Mouse (Mus musculus): ENCODE results near the gene Nae1. TPM values are rescaled to one million over a fixed set of nuclear protein-coding genes. Genes with fewer than 3 reads are reported as not detected.

Nae1 gene
- polyA plus RNA-seq, 1 experiment from 2014 or later, result 135 TPM

- WGBS, result 81% methylated on average over 8 of the region's 8 CpGs
- Histone ChIP-seq H3K36me3 (no peaks in the 10 kb centered on the region), H3K27me3 (peaks cover 60% of the 10 kb centered on the region), H3K9ac (replicated peaks) (no peak overlapping the region), H3K27ac (no peak overlapping the region), H3K4me1 (replicated peaks) (peaks cover 11% of the 10 kb centered on the region), H3K9me3 (no peaks in the 10 kb centered on the region), H3K4me2 (no peak overlapping the region), H3K4me3 (replicated peaks) (no peak overlapping the region)
- no peak for ATAC-seq (ENCODE audit: insufficient number of reproducible peaks, insufficient read depth, low FRiP score, low TSS enrichment, low read depth)
These were observed 9.1 kb upstream of the Nae1 start for GRCm38 (mm10) chr8:104543440-104544045.

DNA sequence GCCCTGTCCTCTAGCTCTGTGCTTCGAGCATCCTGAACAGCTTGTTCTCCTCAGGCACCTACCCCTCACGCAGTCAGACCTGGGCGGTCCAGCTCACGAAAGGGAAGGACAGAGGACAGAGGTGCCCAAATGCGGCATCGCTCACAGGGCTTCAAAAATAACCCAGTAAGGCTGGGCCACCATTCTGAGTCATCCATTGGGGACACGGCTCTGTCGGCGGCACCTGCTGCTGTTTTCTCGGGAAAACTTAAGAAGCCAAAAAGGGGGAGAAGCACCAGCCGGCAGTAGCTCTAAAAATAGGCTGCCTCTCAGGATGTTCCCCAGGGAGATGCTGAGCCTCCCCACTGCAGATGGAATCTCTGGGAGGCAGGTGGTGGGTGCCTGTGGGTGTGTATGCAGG, 7.7 kb upstream of the Nae1 start:
- Histone ChIP-seq H3K27ac (no peak overlapping the region), H3K27me3 (peaks cover 67% of the 10 kb centered on the region), H3K9me3 (no peaks in the 10 kb centered on the region), H3K4me3 (replicated peaks) (no peak overlapping the region), H3K4me1 (replicated peaks) (peaks cover 11% of the 10 kb centered on the region), H3K4me2 (no peak overlapping the region), H3K9ac (replicated peaks) (no peak overlapping the region), H3K36me3 (no peaks in the 10 kb centered on the region)
- 15% methylated on average over 11 of the region's 11 CpGs for WGBS
- no peak for ATAC-seq (ENCODE audit: insufficient number of reproducible peaks, insufficient read depth, low FRiP score, low TSS enrichment, low read depth)

- no peak for ATAC-seq (ENCODE audit: insufficient number of reproducible peaks, insufficient read depth, low FRiP score, low TSS enrichment, low read depth)
- peaks cover 11% of the 10 kb centered on the region for H3K4me1 ChIP-seq (replicated peaks)
- H3K9me3 ChIP-seq, result no peaks in the 10 kb centered on the region
- WGBS, result 15% methylated on average over 8 of the region's 8 CpGs
- H3K36me3 ChIP-seq, result no peaks in the 10 kb centered on the region
- H3K4me2 ChIP-seq, result peak overlapping the region; percentile 81
- peak overlapping the region; percentile 50 for H3K4me3 ChIP-seq (replicated peaks)
- peaks cover 68% of the 10 kb centered on the region for H3K27me3 ChIP-seq
- no peak overlapping the region for H3K9ac ChIP-seq (replicated peaks)
- no peak overlapping the region for H3K27ac ChIP-seq
These were observed 7.1 kb upstream of the Nae1 start for GRCm38 (mm10) chr8:104541515-104541880.

- Histone ChIP-seq H3K27me3 (peaks cover 68% of the 10 kb centered on the region), H3K4me3 (replicated peaks) (peak overlapping the region; percentile 50), H3K27ac (no peak overlapping the region), H3K9ac (replicated peaks) (peak overlapping the region; percentile 54), H3K9me3 (no peaks in the 10 kb centered on the region), H3K36me3 (no peaks in the 10 kb centered on the region), H3K4me2 (peak overlapping the region; percentile 81), H3K4me1 (replicated peaks) (peaks cover 11% of the 10 kb centered on the region)
- peak; percentile 17; the same call in 1 of the 2 replicates for ATAC-seq (ENCODE audit: insufficient number of reproducible peaks, insufficient read depth, low FRiP score, low TSS enrichment, low read depth)
- under 1% methylated on average over 76 of the region's 76 CpGs for WGBS
These were observed 6.5 kb upstream of the Nae1 start for GRCm38 (mm10) chr8:104540710-104541514.

DNA sequence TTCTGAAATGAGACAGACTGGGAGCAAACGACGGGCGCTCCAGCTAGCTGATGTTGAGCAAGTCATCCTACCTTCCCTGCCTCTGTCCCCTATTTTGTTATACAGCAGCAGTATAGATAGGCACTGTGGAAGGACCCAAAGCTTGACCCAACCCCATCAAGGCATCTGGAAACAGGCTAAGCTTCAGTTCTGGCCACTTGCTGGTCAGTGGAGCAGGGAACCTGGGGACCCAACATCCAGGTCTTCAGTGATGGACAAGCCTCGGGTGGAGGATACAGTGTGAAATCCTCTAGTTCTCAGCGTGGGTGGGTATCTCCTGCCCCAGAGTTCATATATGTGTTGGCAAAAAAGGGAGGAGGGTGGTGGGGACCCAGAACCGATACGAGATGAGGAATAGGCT, 5.8 kb upstream of the Nae1 start:
- 31% methylated on average over 7 of the region's 7 CpGs for WGBS
- Histone ChIP-seq H3K9ac (replicated peaks) (no peak overlapping the region), H3K4me3 (replicated peaks) (peak overlapping the region; percentile 50), H3K4me1 (replicated peaks) (peaks cover 14% of the 10 kb centered on the region), H3K4me2 (peak overlapping the region; percentile 81), H3K27ac (no peak overlapping the region), H3K9me3 (no peaks in the 10 kb centered on the region), H3K36me3 (no peaks in the 10 kb centered on the region), H3K27me3 (peaks cover 68% of the 10 kb centered on the region)
- ATAC-seq (ENCODE audit: insufficient number of reproducible peaks, insufficient read depth, low FRiP score, low TSS enrichment, low read depth), result no peak

- H3K36me3 ChIP-seq, result no peaks in the 10 kb centered on the region
- H3K9me3 ChIP-seq, result no peaks in the 10 kb centered on the region
- H3K27ac ChIP-seq, result no peak overlapping the region
- no peak overlapping the region for H3K4me3 ChIP-seq (replicated peaks)
- no peak overlapping the region for H3K9ac ChIP-seq (replicated peaks)
- ATAC-seq (ENCODE audit: insufficient number of reproducible peaks, insufficient read depth, low FRiP score, low TSS enrichment, low read depth), result no peak
- peaks cover 68% of the 10 kb centered on the region for H3K27me3 ChIP-seq
- H3K4me2 ChIP-seq, result no peak overlapping the region
- WGBS, result 93% methylated on average over 2 of the region's 2 CpGs
- H3K4me1 ChIP-seq (replicated peaks), result peaks cover 20% of the 10 kb centered on the region
These were observed 5.1 kb upstream of the Nae1 start for GRCm38 (mm10) chr8:104539566-104539965.

GRCm38 (mm10) chr8:104538896-104539295, 4.5 kb upstream of the Nae1 start:
- no peak overlapping the region for H3K27ac ChIP-seq
- whole genome bisulfite sequencing, result 78% methylated on average over 4 of the region's 4 CpGs
- H3K9ac ChIP-seq (replicated peaks), result no peak overlapping the region
- peaks cover 20% of the 10 kb centered on the region for H3K4me1 ChIP-seq (replicated peaks)
- no peak for ATAC-seq (ENCODE audit: insufficient number of reproducible peaks, insufficient read depth, low FRiP score, low TSS enrichment, low read depth)
- no peak overlapping the region for H3K4me3 ChIP-seq (replicated peaks)
- no peaks in the 10 kb centered on the region for H3K36me3 ChIP-seq
- H3K4me2 ChIP-seq, result no peak overlapping the region
- no peaks in the 10 kb centered on the region for H3K9me3 ChIP-seq
- peaks cover 62% of the 10 kb centered on the region for H3K27me3 ChIP-seq

DNA sequence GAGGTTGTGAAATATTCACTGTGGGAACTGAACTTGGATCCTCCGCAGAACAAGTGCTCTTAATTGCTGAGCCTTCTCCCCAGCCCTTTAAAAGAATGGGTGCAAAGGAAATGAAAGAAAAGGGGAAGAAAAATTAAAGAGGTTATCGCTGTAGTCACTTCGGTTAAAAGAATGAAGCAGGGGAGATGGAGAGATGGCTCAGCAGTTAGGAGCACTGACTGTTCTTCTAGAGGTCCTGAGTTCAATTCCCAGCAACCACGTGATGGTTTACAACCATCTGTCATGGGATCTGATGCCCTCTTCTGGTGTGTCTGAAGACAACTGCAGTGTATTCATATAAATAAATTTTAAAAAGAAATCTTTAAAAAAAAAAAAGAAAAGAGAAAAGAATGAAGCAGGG, 1.6 kb upstream of the Nae1 start:
- no peak overlapping the region for H3K27ac ChIP-seq
- no peak overlapping the region for H3K9ac ChIP-seq (replicated peaks)
- 78% methylated on average over 4 of the region's 4 CpGs for WGBS
- 0 out of 2 replicates have a peak overlapping the region, but pooled peaks have one; percentile 65 for H3K4me2 ChIP-seq
- no peak overlapping the region for H3K4me3 ChIP-seq (replicated peaks)
- H3K27me3 ChIP-seq, result peaks cover 33% of the 10 kb centered on the region
- H3K36me3 ChIP-seq, result no peaks in the 10 kb centered on the region
- H3K9me3 ChIP-seq, result no peaks in the 10 kb centered on the region
- ATAC-seq (ENCODE audit: insufficient number of reproducible peaks, insufficient read depth, low FRiP score, low TSS enrichment, low read depth), result no peak
- peaks cover 28% of the 10 kb centered on the region for H3K4me1 ChIP-seq (replicated peaks)

GRCm38 (mm10) chr8:104535378-104535777, 941 bp upstream of the Nae1 start:
- Histone ChIP-seq H3K9ac (replicated peaks) (no peak overlapping the region), H3K4me3 (replicated peaks) (no peak overlapping the region), H3K9me3 (no peaks in the 10 kb centered on the region), H3K27ac (no peak overlapping the region), H3K36me3 (peaks cover under 1% of the 10 kb centered on the region; the same call in 1 of the 2 replicates), H3K4me2 (peak overlapping the region; percentile 65), H3K27me3 (peaks cover 27% of the 10 kb centered on the region), H3K4me1 (replicated peaks) (peaks cover 22% of the 10 kb centered on the region)
- ATAC-seq (ENCODE audit: insufficient number of reproducible peaks, insufficient read depth, low FRiP score, low TSS enrichment, low read depth), result no peak
- 27% methylated on average over 7 of the region's 7 CpGs for WGBS

GRCm38 (mm10) chr8:104534779-104535141, 323 bp upstream of the Nae1 start:
- peak; percentile 68 for ATAC-seq (ENCODE audit: insufficient number of reproducible peaks, insufficient read depth, low FRiP score, low TSS enrichment, low read depth)

GRCm38 (mm10) chr8:104533551-104533950, 886 bp downstream of the Nae1 start:
- ATAC-seq (ENCODE audit: insufficient number of reproducible peaks, insufficient read depth, low FRiP score, low TSS enrichment, low read depth), result no peak
- H3K9ac ChIP-seq (replicated peaks), result peak overlapping the region; percentile 96
- peaks cover 14% of the 10 kb centered on the region for H3K36me3 ChIP-seq
- WGBS, result 20% methylated on average over 7 of the region's 7 CpGs
- peak overlapping the region; percentile 65 for H3K4me2 ChIP-seq
- peaks cover 22% of the 10 kb centered on the region for H3K4me1 ChIP-seq (replicated peaks)
- peak overlapping the region; percentile 92 for H3K4me3 ChIP-seq (replicated peaks)
- no peak overlapping the region for H3K27ac ChIP-seq
- peaks cover 8% of the 10 kb centered on the region for H3K27me3 ChIP-seq
- no peaks in the 10 kb centered on the region for H3K9me3 ChIP-seq

More at GRCm38 (mm10) chr8:104534779-104535141, 323 bp upstream of the Nae1 start:
- Histone ChIP-seq H3K27me3 (peaks cover 20% of the 10 kb centered on the region), H3K4me1 (replicated peaks) (peaks cover 22% of the 10 kb centered on the region), H3K4me2 (peak overlapping the region; percentile 65), H3K4me3 (replicated peaks) (peak overlapping the region; percentile 92), H3K9ac (replicated peaks) (peak overlapping the region; percentile 31; the same call in 1 of the 2 replicates), H3K36me3 (peaks cover 7% of the 10 kb centered on the region), H3K9me3 (no peaks in the 10 kb centered on the region), H3K27ac (no peak overlapping the region)
- 13% methylated on average over 9 of the region's 9 CpGs for WGBS
